In the genomic region with DNA sequence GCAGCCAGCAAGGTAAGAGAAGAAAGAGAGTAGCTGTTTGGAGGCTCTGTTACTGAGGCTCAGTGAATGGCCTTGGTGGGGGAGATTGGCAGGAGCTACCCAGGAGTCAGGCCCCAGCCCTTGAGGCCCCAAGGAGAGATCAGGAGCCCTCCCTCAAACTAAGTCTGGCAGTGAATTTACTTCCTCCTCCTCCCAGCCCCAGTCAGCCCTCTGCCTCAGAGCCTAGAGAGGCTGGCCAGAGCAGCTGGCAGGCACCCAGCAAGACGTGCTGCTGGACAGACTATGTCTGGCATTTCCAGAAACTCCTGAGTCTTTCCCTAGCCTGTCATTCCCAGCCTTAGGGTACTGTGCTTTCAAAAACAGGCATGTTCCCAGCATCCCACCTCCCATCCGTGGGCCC, we compare ENCODE assay signal across 8 mouse cellular contexts. TPM values are rescaled to one million over a fixed set of nuclear protein-coding genes. Genes with fewer than 3 reads are reported as not detected.
DNase-seq lines count a peak whose midpoint lies in the region; ATAC-seq and TF ChIP-seq lines count a peak whose summit lies in the region.

No protein-coding gene starts in this region.

- WGBS in liver, embryonic 12.5 days (ENCODE audit: insufficient replicate concordance), result 37% methylated on average over 2 of the region's 2 CpGs
- 16% methylated on average over 2 of the region's 2 CpGs for WGBS in heart, embryonic 13.5 days
- 20% methylated on average over 2 of the region's 2 CpGs for WGBS in stomach, postnatal 0 days

- H3K27ac ChIP-seq in liver, embryonic 12.5 days, result no peak overlapping the region
- H3K27ac ChIP-seq in heart, embryonic 13.5 days (replicated peaks), result peak overlapping the region; percentile 80
- H3K27ac ChIP-seq in stomach, postnatal 0 days (replicated peaks), result 0 out of 2 replicates have a peak overlapping the region, but pooled peaks have one; percentile 2

- no peak for TF ChIP-seq EP300 in stomach, postnatal 0 days (optimal IDR thresholded peaks at IDR 0.05)

- no peaks in the 10 kb centered on the region for H3K36me3 ChIP-seq in liver, embryonic 12.5 days
- no peaks in the 10 kb centered on the region for H3K36me3 ChIP-seq in heart, embryonic 13.5 days
- no peaks in the 10 kb centered on the region for H3K36me3 ChIP-seq in stomach, postnatal 0 days (ENCODE audit: control insufficient read depth, insufficient read depth, low read length)

- ATAC-seq in liver, embryonic 12.5 days, result no peak
- peak; percentile 39; the same call in 1 of the 2 replicates for ATAC-seq in heart, embryonic 13.5 days (ENCODE audit: extremely low read depth, insufficient number of reproducible peaks, low FRiP score, low TSS enrichment)
- ATAC-seq in stomach, postnatal 0 days (ENCODE audit: low FRiP score, low TSS enrichment), result peak; percentile 74
- ATAC-seq in cerebellum, adult (ENCODE audit: insufficient number of reproducible peaks, low FRiP score, low TSS enrichment), result no peak

- no peaks in the 10 kb centered on the region for H3K9me3 ChIP-seq in liver, embryonic 12.5 days (replicated peaks)
- H3K9me3 ChIP-seq in heart, embryonic 13.5 days, result no peaks in the 10 kb centered on the region
- H3K9me3 ChIP-seq in stomach, postnatal 0 days (ENCODE audit: control insufficient read depth, low read length), result no peaks in the 10 kb centered on the region

- no peak for TF ChIP-seq CTCF in stomach, postnatal 0 days (IDR thresholded peaks at IDR 0.05; ENCODE audit: low read depth)

- H3K4me1 ChIP-seq in liver, embryonic 12.5 days, result peaks cover 18% of the 10 kb centered on the region
- H3K4me1 ChIP-seq in heart, embryonic 13.5 days, result peaks cover 30% of the 10 kb centered on the region
- H3K4me1 ChIP-seq in stomach, postnatal 0 days (replicated peaks; ENCODE audit: control insufficient read depth, insufficient read depth), result peaks cover 9% of the 10 kb centered on the region

- H3K27me3 ChIP-seq in liver, embryonic 12.5 days (replicated peaks), result peaks cover 15% of the 10 kb centered on the region
- H3K27me3 ChIP-seq in heart, embryonic 13.5 days (replicated peaks), result peaks cover 15% of the 10 kb centered on the region
- no peaks in the 10 kb centered on the region for H3K27me3 ChIP-seq in stomach, postnatal 0 days (ENCODE audit: control insufficient read depth, insufficient read depth, low read length)

- H3K9ac ChIP-seq in liver, embryonic 12.5 days, result no peak overlapping the region
- H3K9ac ChIP-seq in heart, embryonic 13.5 days, result peak overlapping the region; percentile 30; the same call in 1 of the 2 replicates
- H3K9ac ChIP-seq in stomach, postnatal 0 days (ENCODE audit: low read length), result no peak overlapping the region

- no peak overlapping the region for H3K4me2 ChIP-seq in liver, embryonic 12.5 days
- no peak overlapping the region for H3K4me2 ChIP-seq in heart, embryonic 13.5 days
- no peak overlapping the region for H3K4me2 ChIP-seq in stomach, postnatal 0 days (replicated peaks; ENCODE audit: low read depth)

- DNase-seq in liver, result peak; percentile 42
- peak; percentile 21 for DNase-seq in brain, adult 2 months (ENCODE audit: low read depth, low spot score)
- peak; percentile 81 to 85 for DNase-seq in kidney, postnatal 4 days
- peak; percentile 67 for DNase-seq in stomach, postnatal 0 days (ENCODE audit: low spot score)
- no peak for DNase-seq in layer of hippocampus, postnatal 36 days

- H3K4me3 ChIP-seq in liver, embryonic 12.5 days, result no peak overlapping the region
- H3K4me3 ChIP-seq in heart, embryonic 13.5 days, result no peak overlapping the region
- no peak overlapping the region for H3K4me3 ChIP-seq in stomach, postnatal 0 days (ENCODE audit: low read depth, low read length)

RNA-seq across cellular contexts. Expression of gene P2ry6, which starts 4.7 kb away (rescaled TPM):
- polyA plus RNA-seq in liver, embryonic 12.5 days (2016; fragmentation: Nextera tagmentation; extraction: Ambion mirVana), result 3.4 and 3.6 TPM in 2 replicates
- polyA plus RNA-seq in heart, embryonic 13.5 days (2015; fragmentation: Nextera tagmentation; extraction: Ambion mirVana), result 4.3 and 4.6 TPM in 2 replicates
- polyA plus RNA-seq in stomach, postnatal 0 days (2015; fragmentation: Nextera tagmentation; extraction: Ambion mirVana), result 6.1 and 6.4 TPM in 2 replicates
- 1 to 10 TPM; 3.2 to 3.5 TPM for total RNA-seq in layer of hippocampus, postnatal 36 days (2021)

RNA-seq across cellular contexts. Expression of gene P2ry2, which starts 33.5 kb away (rescaled TPM):
- 1.2 TPM in 2 replicates for polyA plus RNA-seq in liver, embryonic 12.5 days (2016; fragmentation: Nextera tagmentation; extraction: Ambion mirVana)
- polyA plus RNA-seq in heart, embryonic 13.5 days (2015; fragmentation: Nextera tagmentation; extraction: Ambion mirVana), result 1.1 and 1.5 TPM in 2 replicates
- polyA plus RNA-seq in stomach, postnatal 0 days (2015; fragmentation: Nextera tagmentation; extraction: Ambion mirVana), result 5.7 and 5.8 TPM in 2 replicates
- under 1 TPM; 0.66 to 0.97 TPM for total RNA-seq in layer of hippocampus, postnatal 36 days (2021)

RNA-seq across cellular contexts. Expression of gene Arhgef17, which starts 47.3 kb away (rescaled TPM):
- polyA plus RNA-seq in liver, embryonic 12.5 days (2016; fragmentation: Nextera tagmentation; extraction: Ambion mirVana), result 1.7 and 2.2 TPM in 2 replicates
- 5.2 and 5.7 TPM in 2 replicates for polyA plus RNA-seq in heart, embryonic 13.5 days (2015; fragmentation: Nextera tagmentation; extraction: Ambion mirVana)
- 2.2 and 2.7 TPM in 2 replicates for polyA plus RNA-seq in stomach, postnatal 0 days (2015; fragmentation: Nextera tagmentation; extraction: Ambion mirVana)
- 100 to 1,000 TPM; 152 to 158 TPM for total RNA-seq in layer of hippocampus, postnatal 36 days (2021)

Comparison
In these comparisons a context has a peak if more than half of its experiments do, and no peak if none do; other contexts are left out.
1. DNase-seq: peak in liver (single experiment), brain, adult 2 months (single experiment), kidney, postnatal 4 days (2 of 2) and stomach, postnatal 0 days (single experiment); none in layer of hippocampus, postnatal 36 days (0 of 2).
2. ATAC-seq: peak in heart, embryonic 13.5 days (single experiment) and stomach, postnatal 0 days (single experiment); none in liver, embryonic 12.5 days (single experiment) and cerebellum, adult (single experiment).